Mouse (Mus musculus) lung, embryonic 14.5 days (tissue): ENCODE measurements around the gene Sgms1. TPM values are rescaled to one million over a fixed set of nuclear protein-coding genes. Genes with fewer than 3 reads are reported as not detected.
A peak's percentile ranks its signal among the peaks of the same experiment; 100 is the strongest.

Experiments used
- ATAC-seq: fragments of 200-750 bp; cut with Nextera tagmentation; 2 replicates; pipeline ENCODE4 v1.8.0; 2017; ENCODE audit warnings: mild to moderate bottlenecking, moderate TSS enrichment, moderate library complexity; ENCODE audit not compliant: insufficient read depth
- DNase-seq: peaks from one replicate; pipeline ENCODE4 v3.0.0-alpha.2; 2015
- H3K27ac ChIP-seq: fragments of 300-500 bp; sonication (generic); 2 replicates; pipeline ENCODE4 v1.5.1; 2014; ENCODE audit warnings: low read depth, mild to moderate bottlenecking, moderate library complexity
- H3K27me3 ChIP-seq: fragments of 300-500 bp; sonication (generic); 2 replicates; pipeline ENCODE4 v1.6.1; 2014; ENCODE audit warnings: low read length, control low read depth; ENCODE audit not compliant: insufficient read depth
- H3K36me3 ChIP-seq: fragments of 300-500 bp; sonication (generic); 2 replicates; pipeline ENCODE4 v1.6.1; 2014; ENCODE audit warnings: control low read depth; ENCODE audit not compliant: insufficient read depth
- H3K4me1 ChIP-seq: fragments of 300-500 bp; sonication (generic); 2 replicates; pipeline ENCODE4 v1.6.1; 2014; ENCODE audit warnings: antibody characterized with exemption, control low read depth; ENCODE audit not compliant: insufficient read depth
- H3K4me2 ChIP-seq: fragments of 300-500 bp; sonication (generic); 2 replicates; pipeline ENCODE4 v1.6.1; 2014; ENCODE audit warnings: mild to moderate bottlenecking
- H3K4me3 ChIP-seq: fragments of 300-500 bp; sonication (generic); 2 replicates; pipeline ENCODE4 v1.5.1; 2014; ENCODE audit warnings: low read depth, low read length
- H3K9ac ChIP-seq: fragments of 300-500 bp; sonication (generic); 2 replicates; pipeline ENCODE4 v1.6.1; 2014
- H3K9me3 ChIP-seq: fragments of 300-500 bp; sonication (generic); 2 replicates; pipeline ENCODE4 v1.6.1; 2016; ENCODE audit warnings: low read depth, low read length, control low read depth
- CTCF ChIP-seq: IDR thresholded peaks from 2 replicates; pipeline ENCODE4 v1.5.1; 2016; ENCODE audit warnings: antibody characterized with exemption, low read depth
- WGBS: fragments of 180-500 bp; shearing (Covaris S2); extraction: QIAGEN DNeasy Blood & Tissue Kit; methylation state at CpG from one replicate; pipeline ENCODE4 v1.1.7; 2014; 5-methylcytosine and 5-hydroxymethylcytosine counted together
- polyA plus RNA-seq: library from polyadenylated mRNA; unstranded; fragments of >200 nt; fragmentation: Nextera tagmentation; extraction: Ambion mirVana; gene quantifications from 2 replicates; pipeline ENCODE4 v1.2.1, GENCODE M21; 2014

Sgms1 gene
- polyA plus RNA-seq, 1 experiment from 2014 or later: 50.2 TPM

DNA sequence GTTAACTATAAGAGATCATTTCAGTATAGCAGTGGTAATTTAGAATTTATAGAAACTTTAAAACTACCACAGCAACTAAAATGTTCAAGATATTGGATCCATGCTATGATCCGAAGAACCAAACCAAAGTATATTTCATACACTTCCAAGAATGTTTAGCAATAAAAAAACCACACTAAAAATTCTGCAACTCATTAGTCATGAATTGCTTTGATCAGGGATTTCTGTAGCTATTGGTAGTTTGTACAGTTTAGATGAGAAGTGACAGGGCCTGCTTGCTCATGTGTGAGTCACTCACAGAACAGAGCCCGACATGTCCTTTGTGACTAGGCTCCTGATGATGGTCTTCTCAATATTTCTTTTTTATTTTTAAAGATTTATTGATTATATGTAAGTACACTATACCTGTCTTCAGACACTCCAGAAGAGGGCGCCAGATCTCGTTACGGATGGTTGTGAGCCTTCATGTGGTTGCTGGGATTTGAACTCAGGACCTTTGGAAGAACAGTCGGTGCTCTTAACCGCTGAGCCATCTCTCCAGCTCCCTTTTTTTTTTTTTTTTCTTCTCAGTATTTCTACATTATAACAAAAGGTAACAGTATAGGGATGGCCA, 190.9 kb downstream of the Sgms1 start:
- Histone ChIP-seq H3K4me1 (peaks cover 10% of the 10 kb centered on the region), H3K9me3 (no peaks in the 10 kb centered on the region), H3K4me3 (no peak overlapping the region), H3K36me3 (no peaks in the 10 kb centered on the region), H3K27ac (no peak overlapping the region), H3K9ac (no peak overlapping the region), H3K4me2 (no peak overlapping the region), H3K27me3 (no peaks in the 10 kb centered on the region)
- DNase-seq (no peak), ATAC-seq (no peak)
- TF ChIP-seq CTCF: no peak
- WGBS: 96% methylated on average over 7 of the region's 7 CpGs

GRCm38 (mm10) chr19:32196976-32197819, 192.3 kb downstream of the Sgms1 start:
- no peaks in the 10 kb centered on the region for H3K27me3 ChIP-seq
- no peak for TF ChIP-seq CTCF
- no peaks in the 10 kb centered on the region for H3K36me3 ChIP-seq
- no peak for DNase-seq
- no peak for ATAC-seq
- peaks cover 10% of the 10 kb centered on the region for H3K4me1 ChIP-seq
- no peaks in the 10 kb centered on the region for H3K9me3 ChIP-seq
- no peak overlapping the region for H3K4me3 ChIP-seq
- peak overlapping the region; percentile 71 for H3K27ac ChIP-seq
- H3K4me2 ChIP-seq: no peak overlapping the region
- H3K9ac ChIP-seq: no peak overlapping the region; the same call in 1 of the 2 replicates
- 50% methylated on average over 15 of the region's 15 CpGs for WGBS

DNA sequence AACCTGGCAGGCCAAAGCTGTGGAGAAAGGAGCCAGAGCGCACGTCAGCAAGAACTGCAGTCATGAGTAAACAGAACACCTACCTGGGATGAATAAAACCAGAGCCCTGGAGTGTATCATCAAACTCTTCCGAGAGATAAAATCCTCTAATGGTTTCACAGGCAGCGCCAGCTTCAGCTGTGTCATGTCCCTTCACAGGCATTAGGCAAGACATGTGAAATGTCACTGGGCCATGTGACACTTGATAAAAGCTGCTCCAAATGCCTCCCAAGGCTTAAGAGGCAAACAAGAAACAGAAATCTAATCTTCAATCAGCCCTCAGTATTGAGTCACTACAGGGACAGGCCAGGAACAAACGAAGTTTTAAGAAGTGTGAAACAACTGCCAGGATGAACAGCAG, 193.3 kb downstream of the Sgms1 start:
- Histone ChIP-seq H3K4me3 (no peak overlapping the region), H3K27ac (peak overlapping the region; percentile 5; the same call in 1 of the 2 replicates), H3K9me3 (no peaks in the 10 kb centered on the region), H3K9ac (no peak overlapping the region), H3K4me2 (no peak overlapping the region), H3K27me3 (no peaks in the 10 kb centered on the region), H3K4me1 (peaks cover 15% of the 10 kb centered on the region), H3K36me3 (no peaks in the 10 kb centered on the region)
- TF ChIP-seq CTCF: no peak
- ATAC-seq (peak; percentile 82), DNase-seq (peak; percentile 86)
- 19% methylated on average over 5 of the region's 5 CpGs for WGBS

- no peak overlapping the region for H3K4me3 ChIP-seq
- no peak overlapping the region for H3K4me2 ChIP-seq
- H3K27ac ChIP-seq: no peak overlapping the region
- no peaks in the 10 kb centered on the region for H3K36me3 ChIP-seq
- no peak for DNase-seq
- TF ChIP-seq CTCF: no peak
- no peak for ATAC-seq
- peaks cover 15% of the 10 kb centered on the region for H3K4me1 ChIP-seq
- H3K9me3 ChIP-seq: no peaks in the 10 kb centered on the region
- no peaks in the 10 kb centered on the region for H3K27me3 ChIP-seq
- no peak overlapping the region for H3K9ac ChIP-seq
- 14% methylated on average over 1 of the region's 1 CpGs for WGBS
These were observed 194.7 kb downstream of the Sgms1 start for GRCm38 (mm10) chr19:32194863-32195262.

DNA sequence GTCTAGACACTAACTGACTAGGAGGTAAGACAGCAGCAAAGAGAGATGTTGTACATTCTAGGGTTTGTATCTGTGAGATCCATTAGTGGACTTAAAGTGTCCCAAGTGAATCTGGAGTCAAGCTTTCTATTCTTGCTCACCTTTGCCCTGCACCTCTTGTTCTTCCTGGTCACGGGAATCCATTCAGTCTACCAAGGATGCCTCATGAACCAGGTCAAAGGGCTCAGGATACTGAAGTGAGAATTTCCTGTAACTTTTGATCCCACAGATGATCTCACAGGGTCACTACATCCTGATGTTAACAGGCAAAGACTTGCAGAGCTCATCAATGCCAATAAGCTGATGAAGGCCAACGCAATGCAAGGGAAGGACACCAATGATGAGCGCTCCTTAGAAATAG, 195.4 kb downstream of the Sgms1 start:
- Histone ChIP-seq H3K27me3 (no peaks in the 10 kb centered on the region), H3K9ac (no peak overlapping the region), H3K4me3 (no peak overlapping the region), H3K36me3 (no peaks in the 10 kb centered on the region), H3K4me2 (no peak overlapping the region), H3K4me1 (peaks cover 15% of the 10 kb centered on the region), H3K9me3 (no peaks in the 10 kb centered on the region), H3K27ac (no peak overlapping the region)
- DNase-seq: no peak
- TF ChIP-seq CTCF: no peak
- no peak for ATAC-seq
- 96% methylated on average over 3 of the region's 3 CpGs for WGBS

- WGBS: 83% methylated on average over 3 of the region's 3 CpGs
- no peak overlapping the region for H3K27ac ChIP-seq
- no peaks in the 10 kb centered on the region for H3K27me3 ChIP-seq
- H3K9me3 ChIP-seq: no peaks in the 10 kb centered on the region
- H3K36me3 ChIP-seq: no peaks in the 10 kb centered on the region
- no peak overlapping the region for H3K9ac ChIP-seq
- ATAC-seq (no peak), DNase-seq (no peak)
- H3K4me1 ChIP-seq: peaks cover 8% of the 10 kb centered on the region
- no peak overlapping the region for H3K4me2 ChIP-seq
- no peak for TF ChIP-seq CTCF
- no peak overlapping the region for H3K4me3 ChIP-seq
These were observed 197.9 kb downstream of the Sgms1 start for GRCm38 (mm10) chr19:32191596-32191995.

- DNase-seq: no peak
- H3K9ac ChIP-seq: no peak overlapping the region
- no peak for TF ChIP-seq CTCF
- ATAC-seq: no peak
- peaks cover 8% of the 10 kb centered on the region for H3K4me1 ChIP-seq
- no peaks in the 10 kb centered on the region for H3K9me3 ChIP-seq
- H3K27ac ChIP-seq: peak overlapping the region; percentile 46; the same call in 1 of the 2 replicates
- H3K36me3 ChIP-seq: no peaks in the 10 kb centered on the region
- no peak overlapping the region for H3K4me2 ChIP-seq
- H3K27me3 ChIP-seq: no peaks in the 10 kb centered on the region
- WGBS: 75% methylated on average over 6 of the region's 6 CpGs
- no peak overlapping the region for H3K4me3 ChIP-seq
These were observed 199.6 kb downstream of the Sgms1 start for GRCm38 (mm10) chr19:32189961-32190360.
